Mouse (Mus musculus): Measurements from ENCODE around the gene Zfp534. TPM values are rescaled to one million over a fixed set of nuclear protein-coding genes. Genes with fewer than 3 reads are reported as not detected.
"Not testable (repeated sequence)": the region's sequence is repeated elsewhere in the genome, so short reads cannot be mapped to it uniquely, and the experiment has no call there.

The Zfp534 gene
- not detected in 2 replicates for polyA plus RNA-seq (2014; fragmentation: Nextera tagmentation; extraction: Ambion mirVana)

DNA sequence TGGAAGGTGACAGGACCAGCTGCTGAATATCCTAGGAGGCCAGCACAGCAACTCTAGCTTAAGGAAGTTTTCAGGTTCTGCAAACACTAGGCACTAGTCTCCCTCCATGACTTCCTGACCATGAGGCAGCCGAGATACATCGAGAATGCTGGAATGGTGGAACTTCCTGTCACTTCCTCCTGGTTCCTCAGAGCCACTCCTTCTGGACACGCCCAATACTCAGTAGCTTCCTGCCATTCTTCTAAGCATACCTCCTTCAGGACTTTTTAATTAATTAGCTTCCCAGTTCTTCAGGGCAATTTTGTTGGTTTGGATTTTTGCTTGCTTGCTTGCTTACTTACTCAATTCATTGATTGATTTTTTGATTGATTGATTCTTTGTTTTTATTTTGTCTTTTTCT is at the start of gene Zfp534:
TSS of gene Zfp534 (minus strand) at position 101 of the 400 bp plus-strand sequence.
- not testable (repeated sequence) for H3K4me3 ChIP-seq (replicated peaks; ENCODE audit: low read depth, low read length); H3K9ac ChIP-seq (replicated peaks; ENCODE audit: low read length); H3K4me2 ChIP-seq (ENCODE audit: low read length); DNase-seq; H3K27me3 ChIP-seq (ENCODE audit: control insufficient read depth, insufficient read depth, low read length); H3K9me3 ChIP-seq (ENCODE audit: control insufficient read depth, low read length); H3K27ac ChIP-seq (replicated peaks; ENCODE audit: low read depth, low read length); ATAC-seq (ENCODE audit: low FRiP score, low TSS enrichment); H3K36me3 ChIP-seq (ENCODE audit: control insufficient read depth, insufficient read depth, low read length); H3K4me1 ChIP-seq (ENCODE audit: control insufficient read depth, insufficient read depth, low read length)
- WGBS, result 67% methylated on average over 1 of the region's 3 CpGs

DNA sequence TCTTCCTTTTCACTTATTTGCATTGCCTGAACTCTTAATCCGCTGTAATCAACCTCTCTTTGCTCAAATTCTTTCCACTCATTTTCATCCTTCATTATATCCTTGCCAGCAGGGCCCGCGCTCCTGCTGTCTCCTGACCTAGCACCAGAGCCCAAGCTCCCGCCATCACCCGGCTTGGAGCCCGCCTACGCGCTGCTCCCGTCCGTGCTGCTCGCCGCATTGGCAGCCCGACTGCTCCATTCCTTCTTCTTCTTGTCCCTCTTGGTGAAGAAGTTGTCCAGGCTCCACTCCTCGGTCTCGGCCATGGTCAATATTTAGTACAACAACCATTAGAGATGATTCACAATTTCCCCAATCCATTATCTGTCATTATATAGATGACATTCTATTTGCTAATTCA is 43.9 kb upstream of the Zfp534 start:
- not testable (repeated sequence) for H3K9me3 ChIP-seq (ENCODE audit: control insufficient read depth, low read length); H3K36me3 ChIP-seq (ENCODE audit: control insufficient read depth, insufficient read depth, low read length); ATAC-seq (ENCODE audit: low FRiP score, low TSS enrichment); H3K4me1 ChIP-seq (ENCODE audit: control insufficient read depth, insufficient read depth, low read length); DNase-seq; H3K9ac ChIP-seq (replicated peaks; ENCODE audit: low read length); H3K27me3 ChIP-seq (ENCODE audit: control insufficient read depth, insufficient read depth, low read length); H3K4me3 ChIP-seq (replicated peaks; ENCODE audit: low read depth, low read length); H3K4me2 ChIP-seq (ENCODE audit: low read length); H3K27ac ChIP-seq (replicated peaks; ENCODE audit: low read depth, low read length)
- WGBS, result 94% methylated on average over 14 of the region's 15 CpGs

DNA sequence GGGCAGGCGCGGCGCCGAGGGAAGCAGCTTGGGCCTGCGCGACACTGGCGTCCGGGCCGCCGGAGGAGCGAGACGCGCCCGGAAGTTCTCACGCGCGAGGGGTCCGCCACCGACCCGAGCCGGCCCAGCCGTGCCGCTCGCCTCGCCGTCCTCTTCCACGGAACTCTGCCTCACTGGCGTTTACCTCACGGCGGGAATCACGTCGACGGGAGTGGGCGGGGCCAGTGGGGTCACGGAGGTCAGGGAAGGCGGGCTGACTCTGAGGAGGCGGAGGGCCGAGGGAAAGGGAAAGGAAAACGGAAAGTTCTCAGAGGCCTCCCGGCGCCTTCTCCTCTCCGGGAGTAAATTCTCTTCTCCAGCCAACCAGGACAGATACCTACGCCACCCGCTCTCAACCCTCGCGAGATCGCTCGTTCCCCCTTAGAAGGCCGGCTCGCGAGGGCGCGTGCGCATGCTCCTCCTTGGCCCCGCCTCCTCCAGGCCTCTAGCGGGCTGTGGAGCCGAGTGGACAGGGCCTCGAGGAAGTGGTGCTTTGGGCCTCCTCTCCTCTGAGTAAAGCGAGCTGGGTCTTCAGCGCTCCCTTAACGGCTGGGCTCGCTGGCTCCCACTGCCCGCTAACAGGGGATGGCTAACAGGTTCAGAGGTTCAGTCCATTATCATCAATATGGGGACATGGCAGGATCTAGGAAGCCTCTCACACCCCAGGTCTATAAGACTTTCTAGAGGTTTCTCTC is 36.5 kb upstream of the Zfp534 start:
- not testable (repeated sequence) for H3K9me3 ChIP-seq (ENCODE audit: control insufficient read depth, low read length); H3K9ac ChIP-seq (replicated peaks; ENCODE audit: low read length); H3K27me3 ChIP-seq (ENCODE audit: control insufficient read depth, insufficient read depth, low read length); ATAC-seq (ENCODE audit: low FRiP score, low TSS enrichment); H3K27ac ChIP-seq (replicated peaks; ENCODE audit: low read depth, low read length); H3K36me3 ChIP-seq (ENCODE audit: control insufficient read depth, insufficient read depth, low read length); H3K4me1 ChIP-seq (ENCODE audit: control insufficient read depth, insufficient read depth, low read length)
- DNase-seq, result peak; percentile 2
- H3K4me3 ChIP-seq (replicated peaks; ENCODE audit: low read depth, low read length), result peak overlapping the region; percentile 24
- peak overlapping the region; percentile 36 for H3K4me2 ChIP-seq (ENCODE audit: low read length)
- WGBS, result 35% methylated on average over 59 of the region's 63 CpGs

DNA sequence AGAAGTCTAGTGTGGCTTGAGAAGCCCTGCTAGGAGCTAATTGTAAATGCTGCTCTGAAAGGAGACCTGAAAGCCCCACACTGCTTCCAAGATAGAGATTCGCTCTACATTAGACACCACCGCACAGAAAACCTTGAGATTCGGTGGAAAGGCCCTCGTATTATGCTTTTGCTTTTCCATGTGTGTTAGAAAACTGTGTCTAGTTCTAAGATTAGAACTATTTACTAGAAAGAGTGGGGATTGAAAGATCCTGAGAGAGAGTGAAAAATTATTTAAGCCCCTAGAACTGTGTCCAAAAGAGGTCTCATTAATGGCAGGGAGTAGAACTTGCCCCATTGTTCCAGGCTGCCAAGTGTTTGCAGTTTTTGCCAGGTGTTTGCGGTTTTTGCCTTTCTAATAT is 47.1 kb downstream of the Zfp534 start:
- not testable (repeated sequence) for H3K27me3 ChIP-seq (ENCODE audit: control insufficient read depth, insufficient read depth, low read length); H3K4me2 ChIP-seq (ENCODE audit: low read length); H3K27ac ChIP-seq (replicated peaks; ENCODE audit: low read depth, low read length); DNase-seq; H3K9me3 ChIP-seq (ENCODE audit: control insufficient read depth, low read length); H3K9ac ChIP-seq (replicated peaks; ENCODE audit: low read length); ATAC-seq (ENCODE audit: low FRiP score, low TSS enrichment); H3K4me1 ChIP-seq (ENCODE audit: control insufficient read depth, insufficient read depth, low read length); H3K36me3 ChIP-seq (ENCODE audit: control insufficient read depth, insufficient read depth, low read length); H3K4me3 ChIP-seq (replicated peaks; ENCODE audit: low read depth, low read length)
- 87% methylated on average over 4 of the region's 5 CpGs for WGBS

DNA sequence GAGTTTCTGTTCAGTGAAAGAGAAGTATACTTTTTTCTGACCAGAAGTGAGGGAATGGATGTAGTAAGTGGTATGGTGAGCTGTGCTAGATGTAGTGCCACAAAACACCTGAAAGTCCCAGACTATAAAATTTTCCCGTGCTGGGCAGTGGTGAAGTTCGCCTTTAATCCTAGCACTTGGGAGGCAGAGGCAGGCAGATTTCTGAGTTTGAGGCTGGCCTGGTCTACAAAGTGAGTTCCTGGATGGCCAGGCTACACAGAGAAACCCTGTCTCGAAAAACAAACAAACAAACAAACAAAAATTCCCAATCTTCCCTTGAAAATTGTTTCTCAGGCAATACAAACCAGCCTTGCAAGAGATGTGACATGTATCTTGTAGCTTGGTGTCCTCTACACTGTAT is 54.9 kb downstream of the Zfp534 start:
- not testable (repeated sequence) for H3K9me3 ChIP-seq (ENCODE audit: control insufficient read depth, low read length)

DNA sequence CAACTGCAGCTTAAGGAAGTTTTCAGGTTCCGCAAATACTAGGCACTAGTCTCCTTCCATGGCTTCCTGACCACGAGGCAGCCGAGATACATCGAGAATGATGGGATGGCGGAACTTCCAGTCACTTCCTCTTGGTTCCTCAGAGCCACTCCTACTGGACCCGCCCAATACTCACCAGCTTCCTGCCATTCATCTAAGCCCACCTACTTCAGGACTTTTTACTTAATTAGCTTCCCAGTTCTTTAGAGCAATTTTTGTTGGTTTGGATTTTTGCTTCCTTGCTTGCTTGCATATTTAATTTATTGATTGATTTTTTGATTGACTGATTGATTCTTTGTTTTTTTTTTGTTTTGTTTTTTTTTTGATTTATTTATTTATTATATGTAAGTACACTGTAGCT is 59.9 kb downstream of the Zfp534 start, which contains the start of gene Zfp979:
TSS of gene Zfp979 (minus strand) at position 101 of the 400 bp plus-strand sequence.
- not testable (repeated sequence) for H3K4me1 ChIP-seq (ENCODE audit: control insufficient read depth, insufficient read depth, low read length); DNase-seq; H3K4me2 ChIP-seq (ENCODE audit: low read length); H3K9ac ChIP-seq (replicated peaks; ENCODE audit: low read length); H3K36me3 ChIP-seq (ENCODE audit: control insufficient read depth, insufficient read depth, low read length); ATAC-seq (ENCODE audit: low FRiP score, low TSS enrichment); H3K27ac ChIP-seq (replicated peaks; ENCODE audit: low read depth, low read length); H3K4me3 ChIP-seq (replicated peaks; ENCODE audit: low read depth, low read length); H3K27me3 ChIP-seq (ENCODE audit: control insufficient read depth, insufficient read depth, low read length); H3K9me3 ChIP-seq (ENCODE audit: control insufficient read depth, low read length)
- WGBS, result no CpG with 5 or more reads among the region's 6 CpGs

More for the DNA sequence above, 54.9 kb downstream of the Zfp534 start:
- not testable (repeated sequence) for H3K4me2 ChIP-seq (ENCODE audit: low read length); H3K36me3 ChIP-seq (ENCODE audit: control insufficient read depth, insufficient read depth, low read length); H3K9ac ChIP-seq (replicated peaks; ENCODE audit: low read length); DNase-seq; H3K4me1 ChIP-seq (ENCODE audit: control insufficient read depth, insufficient read depth, low read length); H3K4me3 ChIP-seq (replicated peaks; ENCODE audit: low read depth, low read length); ATAC-seq (ENCODE audit: low FRiP score, low TSS enrichment); H3K27ac ChIP-seq (replicated peaks; ENCODE audit: low read depth, low read length); H3K27me3 ChIP-seq (ENCODE audit: control insufficient read depth, insufficient read depth, low read length)
- no CpG with 5 or more reads among the region's 3 CpGs for WGBS

DNA sequence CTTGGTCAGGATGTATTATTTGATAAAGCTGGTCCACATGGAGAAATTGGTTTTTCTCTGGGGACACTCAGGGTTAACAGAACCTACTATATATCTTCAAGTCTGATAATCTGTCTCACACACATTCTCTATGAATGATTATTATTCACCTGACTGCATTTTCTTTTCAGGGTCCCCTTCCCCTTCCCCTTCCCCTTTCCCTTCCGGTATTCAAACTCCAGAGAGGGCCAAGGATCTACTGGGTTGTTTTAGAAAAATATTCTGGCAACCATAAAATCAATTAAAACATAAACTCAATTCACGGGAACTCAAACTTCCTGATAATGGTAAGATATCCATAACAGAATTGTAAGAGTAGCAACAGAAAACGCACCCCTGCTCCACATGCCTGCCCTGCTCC is 60.4 kb downstream of the Zfp534 start:
- H3K9ac ChIP-seq (replicated peaks; ENCODE audit: low read length); H3K9me3 ChIP-seq (ENCODE audit: control insufficient read depth, low read length); H3K4me3 ChIP-seq (replicated peaks; ENCODE audit: low read depth, low read length); H3K27me3 ChIP-seq (ENCODE audit: control insufficient read depth, insufficient read depth, low read length); H3K27ac ChIP-seq (replicated peaks; ENCODE audit: low read depth, low read length); H3K4me1 ChIP-seq (ENCODE audit: control insufficient read depth, insufficient read depth, low read length); H3K4me2 ChIP-seq (ENCODE audit: low read length); DNase-seq; ATAC-seq (ENCODE audit: low FRiP score, low TSS enrichment); H3K36me3 ChIP-seq (ENCODE audit: control insufficient read depth, insufficient read depth, low read length): not testable (repeated sequence)
- 40% methylated on average over 2 of the region's 3 CpGs for WGBS

DNA sequence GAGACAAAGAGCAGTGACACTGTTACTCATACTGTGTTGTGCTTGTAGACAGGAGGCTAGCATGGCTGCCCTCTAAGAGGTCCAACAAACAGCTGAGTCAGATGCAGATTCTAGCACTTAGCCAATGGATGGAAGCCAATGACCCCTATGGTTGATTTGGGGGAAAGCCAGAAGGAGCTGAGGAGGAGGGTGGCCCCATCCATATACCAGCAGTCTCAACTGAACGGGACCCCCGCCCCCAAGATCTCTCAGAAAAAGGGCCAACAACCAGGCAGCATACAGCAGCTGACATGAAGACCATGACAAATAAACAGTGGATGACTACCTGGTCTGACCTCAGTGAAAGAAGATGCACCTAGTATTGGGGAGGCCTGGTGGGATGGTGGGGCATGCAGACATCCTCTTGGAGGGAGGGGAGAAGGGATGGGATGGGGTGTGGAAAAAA is 68.5 kb downstream of the Zfp534 start:
- DNase-seq; H3K27ac ChIP-seq (replicated peaks; ENCODE audit: low read depth, low read length); H3K9ac ChIP-seq (replicated peaks; ENCODE audit: low read length); H3K27me3 ChIP-seq (ENCODE audit: control insufficient read depth, insufficient read depth, low read length); H3K9me3 ChIP-seq (ENCODE audit: control insufficient read depth, low read length); H3K4me2 ChIP-seq (ENCODE audit: low read length); H3K4me3 ChIP-seq (replicated peaks; ENCODE audit: low read depth, low read length); H3K36me3 ChIP-seq (ENCODE audit: control insufficient read depth, insufficient read depth, low read length); H3K4me1 ChIP-seq (ENCODE audit: control insufficient read depth, insufficient read depth, low read length): not testable (repeated sequence)
- WGBS, result no CpG with 5 or more reads among the region's 2 CpGs
- ATAC-seq (ENCODE audit: low FRiP score, low TSS enrichment), result peak; percentile 84
